Mouse (Mus musculus) midbrain, embryonic 14.5 days (tissue): ENCODE data around the gene Relt. TPM values are rescaled to one million over a fixed set of nuclear protein-coding genes. Genes with fewer than 3 reads are reported as not detected.
A peak's percentile ranks its signal among the peaks of the same experiment; 100 is the strongest.

ENCODE experiments used
- ATAC-seq: fragments of 200-750 bp; cut with Nextera tagmentation; 2 replicates; pipeline ENCODE4 v1.8.0; 2017; ENCODE audit warnings: moderate number of reproducible peaks, moderate library complexity; ENCODE audit not compliant: low FRiP score, low TSS enrichment
- DNase-seq: peaks from one replicate; pipeline ENCODE4 v3.0.0-alpha.2; 2015
- H3K27ac ChIP-seq: fragments of 300-500 bp; sonication (generic); replicated peaks from 2 replicates; pipeline ENCODE4 v1.5.1; 2014; ENCODE audit warnings: mild to moderate bottlenecking, low read depth, low read length, moderate library complexity
- H3K27me3 ChIP-seq: fragments of 300-500 bp; sonication (generic); 2 replicates; pipeline ENCODE4 v1.6.1; 2014; ENCODE audit warnings: low read length, control low read depth, mixed read lengths; ENCODE audit not compliant: control insufficient read depth, insufficient read depth
- H3K36me3 ChIP-seq: fragments of 300-500 bp; sonication (generic); 2 replicates; pipeline ENCODE4 v1.6.1; 2014; ENCODE audit warnings: low read length, control low read depth; ENCODE audit not compliant: control insufficient read depth, insufficient read depth
- H3K4me1 ChIP-seq: fragments of 300-500 bp; sonication (generic); 2 replicates; pipeline ENCODE4 v1.6.1; 2014; ENCODE audit warnings: mild to moderate bottlenecking, antibody characterized with exemption, low read length, control low read depth; ENCODE audit not compliant: control insufficient read depth, insufficient read depth
- H3K4me2 ChIP-seq: fragments of 300-500 bp; sonication (generic); 2 replicates; pipeline ENCODE4 v1.6.1; 2014; ENCODE audit warnings: mild to moderate bottlenecking, low read length, moderate library complexity
- H3K4me3 ChIP-seq: fragments of 300-500 bp; sonication (generic); replicated peaks from 2 replicates; pipeline ENCODE4 v1.5.1; 2014; ENCODE audit warnings: low read depth, low read length
- H3K9ac ChIP-seq: fragments of 300-500 bp; sonication (generic); replicated peaks from 2 replicates; pipeline ENCODE4 v1.6.1; 2014; ENCODE audit warnings: mild to moderate bottlenecking, low read length, moderate library complexity
- H3K9me3 ChIP-seq: fragments of 300-500 bp; sonication (generic); 2 replicates; pipeline ENCODE4 v1.6.1; 2016; ENCODE audit warnings: low read length, control low read depth, mixed read lengths; ENCODE audit not compliant: control insufficient read depth
- WGBS: fragments of 180-500 bp; shearing (Covaris S2); extraction: QIAGEN DNeasy Blood & Tissue Kit; methylation state at CpG from one replicate; pipeline ENCODE4 v1.1.7; 2014; 5-methylcytosine and 5-hydroxymethylcytosine counted together
- polyA plus RNA-seq: library from polyadenylated mRNA; unstranded; fragments of >200 nt; fragmentation: Nextera tagmentation; extraction: Ambion mirVana; gene quantifications from 2 replicates; pipeline ENCODE4 v1.2.1, GENCODE M21; 2014

Relt gene
- polyA plus RNA-seq, 1 experiment from 2014 or later = 4.5 TPM

- Histone ChIP-seq H3K9ac (no peak overlapping the region), H3K4me2 (no peak overlapping the region), H3K4me3 (no peak overlapping the region), H3K9me3 (no peaks in the 10 kb centered on the region), H3K4me1 (no peaks in the 10 kb centered on the region), H3K36me3 (peaks cover 66% of the 10 kb centered on the region), H3K27me3 (no peaks in the 10 kb centered on the region), H3K27ac (no peak overlapping the region)
- DNase-seq (no peak), ATAC-seq (no peak)
- WGBS = 67% methylated on average over 1 of the region's 1 CpGs
Measured at GRCm38 (mm10) chr7:100837701-100838100, 25.5 kb downstream of the Relt start.

GRCm38 (mm10) chr7:100836657-100837056, 26.6 kb downstream of the Relt start:
- H3K36me3 ChIP-seq = peaks cover 67% of the 10 kb centered on the region
- DNase-seq = no peak

GRCm38 (mm10) chr7:100835711-100836110, 27.5 kb downstream of the Relt start:
- H3K4me2 ChIP-seq = no peak overlapping the region
- H3K4me3 ChIP-seq = no peak overlapping the region
- no peak overlapping the region for H3K9ac ChIP-seq
- H3K9me3 ChIP-seq = no peaks in the 10 kb centered on the region
- no peak for ATAC-seq
- 91% methylated on average over 6 of the region's 6 CpGs for WGBS
- no peaks in the 10 kb centered on the region for H3K27me3 ChIP-seq
- H3K36me3 ChIP-seq = peaks cover 71% of the 10 kb centered on the region
- no peak overlapping the region for H3K27ac ChIP-seq
- H3K4me1 ChIP-seq = no peaks in the 10 kb centered on the region
- DNase-seq = no peak

More at GRCm38 (mm10) chr7:100836657-100837056, 26.6 kb downstream of the Relt start:
- no peak overlapping the region for H3K4me2 ChIP-seq
- no peak for ATAC-seq
- H3K27ac ChIP-seq = no peak overlapping the region
- H3K9me3 ChIP-seq = no peaks in the 10 kb centered on the region
- WGBS = 91% methylated on average over 10 of the region's 10 CpGs
- H3K9ac ChIP-seq = no peak overlapping the region
- no peaks in the 10 kb centered on the region for H3K4me1 ChIP-seq
- H3K27me3 ChIP-seq = no peaks in the 10 kb centered on the region
- H3K4me3 ChIP-seq = no peak overlapping the region

GRCm38 (mm10) chr7:100835168-100835567, 28.1 kb downstream of the Relt start:
- no peaks in the 10 kb centered on the region for H3K27me3 ChIP-seq
- no peak overlapping the region for H3K9ac ChIP-seq
- ATAC-seq = no peak
- no peaks in the 10 kb centered on the region for H3K9me3 ChIP-seq
- DNase-seq = no peak
- no peaks in the 10 kb centered on the region for H3K4me1 ChIP-seq
- H3K27ac ChIP-seq = no peak overlapping the region
- H3K4me3 ChIP-seq = no peak overlapping the region
- H3K36me3 ChIP-seq = peaks cover 71% of the 10 kb centered on the region
- 92% methylated on average over 7 of the region's 7 CpGs for WGBS
- H3K4me2 ChIP-seq = no peak overlapping the region

- Histone ChIP-seq H3K4me1 (no peaks in the 10 kb centered on the region), H3K9me3 (no peaks in the 10 kb centered on the region), H3K27ac (no peak overlapping the region), H3K9ac (no peak overlapping the region), H3K4me2 (no peak overlapping the region), H3K27me3 (no peaks in the 10 kb centered on the region), H3K36me3 (peaks cover 67% of the 10 kb centered on the region), H3K4me3 (no peak overlapping the region)
- DNase-seq (no peak), ATAC-seq (no peak)
- 97% methylated on average over 1 of the region's 1 CpGs for WGBS
Measured at GRCm38 (mm10) chr7:100833859-100834258, 29.4 kb downstream of the Relt start.

GRCm38 (mm10) chr7:100828549-100828948, 34.7 kb downstream of the Relt start:
- no peaks in the 10 kb centered on the region for H3K9me3 ChIP-seq
- DNase-seq (no peak), ATAC-seq (no peak)
- WGBS = 95% methylated on average over 2 of the region's 2 CpGs
- no peak overlapping the region for H3K9ac ChIP-seq
- peaks cover 28% of the 10 kb centered on the region for H3K36me3 ChIP-seq
- no peaks in the 10 kb centered on the region for H3K4me1 ChIP-seq
- no peak overlapping the region for H3K4me3 ChIP-seq
- H3K27ac ChIP-seq = no peak overlapping the region
- no peak overlapping the region for H3K4me2 ChIP-seq
- H3K27me3 ChIP-seq = no peaks in the 10 kb centered on the region

GRCm38 (mm10) chr7:100824661-100825060, 38.6 kb downstream of the Relt start:
- Histone ChIP-seq H3K27me3 (no peaks in the 10 kb centered on the region), H3K4me2 (no peak overlapping the region), H3K36me3 (peaks cover 12% of the 10 kb centered on the region), H3K27ac (no peak overlapping the region), H3K9ac (no peak overlapping the region), H3K4me1 (no peaks in the 10 kb centered on the region), H3K4me3 (no peak overlapping the region), H3K9me3 (no peaks in the 10 kb centered on the region)
- no peak for DNase-seq
- 94% methylated on average over 3 of the region's 3 CpGs for WGBS
- no peak for ATAC-seq

- 93% methylated on average over 4 of the region's 4 CpGs for WGBS
- H3K27ac ChIP-seq = no peak overlapping the region
- H3K4me3 ChIP-seq = no peak overlapping the region
- peak; percentile 45 for DNase-seq
- no peak overlapping the region for H3K9ac ChIP-seq
- H3K9me3 ChIP-seq = no peaks in the 10 kb centered on the region
- no peaks in the 10 kb centered on the region for H3K27me3 ChIP-seq
- no peak for ATAC-seq
- no peaks in the 10 kb centered on the region for H3K36me3 ChIP-seq
- peaks cover 9% of the 10 kb centered on the region; the same call in 1 of the 2 replicates for H3K4me1 ChIP-seq
- H3K4me2 ChIP-seq = no peak overlapping the region
Measured at GRCm38 (mm10) chr7:100818401-100819064, 44.7 kb downstream of the Relt start.

- Histone ChIP-seq H3K9me3 (no peaks in the 10 kb centered on the region), H3K27ac (no peak overlapping the region)
Measured at GRCm38 (mm10) chr7:100817442-100817760, 45.8 kb downstream of the Relt start.

More at GRCm38 (mm10) chr7:100817442-100817760, 45.8 kb downstream of the Relt start:
- no peaks in the 10 kb centered on the region for H3K27me3 ChIP-seq
- H3K4me1 ChIP-seq = peaks cover 9% of the 10 kb centered on the region; the same call in 1 of the 2 replicates
- H3K4me3 ChIP-seq = no peak overlapping the region
- no peak overlapping the region for H3K9ac ChIP-seq
- H3K4me2 ChIP-seq = no peak overlapping the region
- 94% methylated on average over 2 of the region's 2 CpGs for WGBS
- no peaks in the 10 kb centered on the region for H3K36me3 ChIP-seq
- ATAC-seq (no peak), DNase-seq (no peak)
